Mouse (Mus musculus): ENCODE results near the gene Hyal3.

Gene Hyal3

GRCm38 (mm10) chr9:107617461-107617860 lies 36.8 kb downstream of the Hyal3 start:
- no peak for DNase-seq (ENCODE audit: low spot score)

- DNase-seq (ENCODE audit: low spot score), result no peak
These were observed 37.5 kb downstream of the Hyal3 start for GRCm38 (mm10) chr9:107618098-107618497.

- DNase-seq (ENCODE audit: low spot score), result no peak
These were observed 38.3 kb downstream of the Hyal3 start for GRCm38 (mm10) chr9:107618778-107619545.

GRCm38 (mm10) chr9:107619546-107619879 lies 38.9 kb downstream of the Hyal3 start:
- DNase-seq (ENCODE audit: low spot score), result no peak

- no peak for DNase-seq (ENCODE audit: low spot score)
These were observed 40.3 kb downstream of the Hyal3 start for GRCm38 (mm10) chr9:107620954-107621353.

- no peak for DNase-seq (ENCODE audit: low spot score)
These were observed 43.9 kb downstream of the Hyal3 start for GRCm38 (mm10) chr9:107624539-107624938.

- no peak for DNase-seq (ENCODE audit: low spot score)
These were observed 44.3 kb downstream of the Hyal3 start for GRCm38 (mm10) chr9:107624951-107625350.

- no peak for DNase-seq (ENCODE audit: low spot score)
These were observed 44.9 kb downstream of the Hyal3 start for GRCm38 (mm10) chr9:107625351-107626128.

- DNase-seq (ENCODE audit: low spot score), result no peak
These were observed 45.7 kb downstream of the Hyal3 start for GRCm38 (mm10) chr9:107626158-107626843.

GRCm38 (mm10) chr9:107626844-107627277 lies 46.2 kb downstream of the Hyal3 start:
- no peak for DNase-seq (ENCODE audit: low spot score)

- DNase-seq (ENCODE audit: low spot score), result no peak
These were observed 47.0 kb downstream of the Hyal3 start for GRCm38 (mm10) chr9:107627387-107628255.

- DNase-seq (ENCODE audit: low spot score), result no peak
These were observed 48.2 kb downstream of the Hyal3 start for GRCm38 (mm10) chr9:107628721-107629410.

GRCm38 (mm10) chr9:107629411-107629730 lies 48.8 kb downstream of the Hyal3 start:
- no peak for DNase-seq (ENCODE audit: low spot score)

- DNase-seq (ENCODE audit: low spot score), result no peak
These were observed 49.3 kb downstream of the Hyal3 start for GRCm38 (mm10) chr9:107629901-107630425.

- no peak for DNase-seq (ENCODE audit: low spot score)
These were observed 50.0 kb downstream of the Hyal3 start for GRCm38 (mm10) chr9:107630576-107630975.

- no peak for DNase-seq (ENCODE audit: low spot score)
These were observed 50.8 kb downstream of the Hyal3 start for GRCm38 (mm10) chr9:107631311-107631826.

GRCm38 (mm10) chr9:107631861-107632260 lies 51.2 kb downstream of the Hyal3 start:
- DNase-seq (ENCODE audit: low spot score), result no peak

GRCm38 (mm10) chr9:107632478-107632877 lies 51.9 kb downstream of the Hyal3 start:
- peak; percentile 59 for DNase-seq (ENCODE audit: low spot score)

GRCm38 (mm10) chr9:107633091-107633660 lies 52.6 kb downstream of the Hyal3 start:
- DNase-seq (ENCODE audit: low spot score), result peak; percentile 77

GRCm38 (mm10) chr9:107633661-107634405 lies 53.2 kb downstream of the Hyal3 start:
- no peak for DNase-seq (ENCODE audit: low spot score)
